Mouse (Mus musculus) ES-E14 (cell line): ENCODE results near the gene Tmem30a.

ENCODE experiments used
- CHD2 ChIP-seq: IDR thresholded peaks from 2 replicates; pipeline ENCODE4 v1.6.1; 2014; ENCODE audit warnings: mild to moderate bottlenecking, low read depth, low read length, inconsistent platforms
- HCFC1 ChIP-seq: IDR thresholded peaks from 2 replicates; pipeline ENCODE4 v1.6.1; 2012; ENCODE audit warnings: low read length, inconsistent platforms, borderline replicate concordance; ENCODE audit not compliant: insufficient read depth
- MAFK ChIP-seq: IDR thresholded peaks from 2 replicates; pipeline ENCODE4 v1.6.1; 2014; ENCODE audit warnings: mild to moderate bottlenecking, low read depth, low read length, inconsistent platforms; ENCODE audit not compliant: insufficient read depth
- ZC3H11A ChIP-seq: IDR thresholded peaks from 2 replicates; pipeline ENCODE4 v1.6.1; 2012; ENCODE audit warnings: low read depth, mild to moderate bottlenecking, inconsistent platforms, low read length, borderline replicate concordance
- ZNF384 ChIP-seq: IDR thresholded peaks from 2 replicates; pipeline ENCODE4 v1.6.1; 2012; ENCODE audit warnings: low read depth, low read length, inconsistent platforms

DNA sequence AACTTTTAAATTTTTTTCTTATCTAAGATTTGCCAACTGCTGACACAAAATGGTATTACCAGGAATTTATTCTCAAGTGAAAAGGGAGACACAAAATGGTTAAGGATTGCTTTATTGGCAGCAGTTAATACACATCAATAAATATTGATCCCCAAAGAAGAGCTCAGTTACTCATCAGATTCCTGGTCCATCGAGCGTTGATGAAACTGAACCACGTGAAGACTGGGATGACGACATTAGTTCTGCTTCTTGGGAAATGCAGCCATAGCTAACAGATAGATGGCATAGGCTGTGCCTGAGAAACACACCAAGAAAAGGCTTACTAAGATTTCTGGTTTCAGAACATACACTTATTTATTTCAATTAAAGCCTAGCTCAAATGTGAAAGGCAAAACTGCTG lies 38.0 kb downstream of the Tmem30a start:
- no peak for TF ChIP-seq MAFK
- no peak for TF ChIP-seq ZC3H11A
- TF ChIP-seq ZNF384 = no peak
- no peak for TF ChIP-seq HCFC1
- no peak for TF ChIP-seq CHD2
